Mouse (Mus musculus) ES-Bruce4 (cell line): Measurements from ENCODE around the gene Trcg1. TPM values are rescaled to one million over a fixed set of nuclear protein-coding genes. Genes with fewer than 3 reads are reported as not detected.

Experiments used
- H3K27ac ChIP-seq: 2 replicates; pipeline ENCODE4 v1.5.1; 2012; ENCODE audit warnings: low read length, inconsistent platforms; ENCODE audit not compliant: insufficient read depth
- H3K27me3 ChIP-seq: 2 replicates; pipeline ENCODE4 v1.6.1; 2012; ENCODE audit warnings: mild to moderate bottlenecking, low read length, inconsistent platforms; ENCODE audit not compliant: control insufficient read depth, poor library complexity, insufficient read depth, severe bottlenecking
- H3K36me3 ChIP-seq: 2 replicates; pipeline ENCODE4 v1.6.1; 2012; ENCODE audit warnings: inconsistent platforms, mild to moderate bottlenecking, low read length, moderate library complexity; ENCODE audit not compliant: control insufficient read depth, poor library complexity, insufficient read depth, severe bottlenecking
- H3K4me1 ChIP-seq: one replicate; pipeline ENCODE4 v1.8.1; 2011; ENCODE audit warnings: low read length; ENCODE audit not compliant: control insufficient read depth, insufficient read depth
- H3K4me3 ChIP-seq: 2 replicates; pipeline ENCODE4 v1.5.1; 2011; ENCODE audit warnings: low read depth, mild to moderate bottlenecking, low read length
- H3K9ac ChIP-seq: 2 replicates; pipeline ENCODE4 v1.6.1; 2012; ENCODE audit warnings: low read depth, mild to moderate bottlenecking, inconsistent platforms; ENCODE audit not compliant: poor library complexity, severe bottlenecking
- H3K9me3 ChIP-seq: replicated peaks from 2 replicates; pipeline ENCODE4 v1.6.1; 2012; ENCODE audit warnings: mild to moderate bottlenecking, low read length, inconsistent platforms; ENCODE audit not compliant: control insufficient read depth, poor library complexity, insufficient read depth, severe bottlenecking
- CTCF ChIP-seq: IDR thresholded peaks from one replicate; pipeline ENCODE4 v1.8.1; 2011; ENCODE audit warnings: low read depth, low read length
- EP300 ChIP-seq: IDR thresholded peaks from 2 replicates; pipeline ENCODE4 v1.6.1; 2011; ENCODE audit warnings: low read depth, low read length; ENCODE audit not compliant: insufficient read depth
- POLR2A ChIP-seq: IDR thresholded peaks from one replicate; pipeline ENCODE4 v1.8.1; 2011; ENCODE audit warnings: low read length; ENCODE audit not compliant: insufficient read depth
- polyA plus RNA-seq: library from polyadenylated mRNA; stranded (reverse); fragments of >200 nt; gene quantifications from 2 replicates; pipeline ENCODE4 v1.2.4, GENCODE M21; 2011; ENCODE audit warnings: low read depth; ENCODE audit not compliant: missing spikeins, insufficient read depth, insufficient read length

Trcg1 gene
- polyA plus RNA-seq, 1 experiment = not detected

GRCm38 (mm10) chr9:57209316-57209715 is 27.0 kb upstream of the Trcg1 start:
- Histone ChIP-seq H3K27ac (no peak overlapping the region), H3K27me3 (no peaks in the 10 kb centered on the region), H3K4me1 (no peaks in the 10 kb centered on the region), H3K4me3 (no peak overlapping the region), H3K9ac (no peak overlapping the region), H3K9me3 (0 out of 2 replicates have a peak, but pooled peaks cover 3% of the 10 kb centered on the region), H3K36me3 (no peaks in the 10 kb centered on the region)
- TF ChIP-seq EP300 = no peak

- Histone ChIP-seq H3K27me3 (no peaks in the 10 kb centered on the region), H3K9me3 (no peaks in the 10 kb centered on the region), H3K4me3 (no peak overlapping the region), H3K36me3 (no peaks in the 10 kb centered on the region), H3K4me1 (no peaks in the 10 kb centered on the region), H3K9ac (no peak overlapping the region), H3K27ac (no peak overlapping the region)
- TF ChIP-seq POLR2A (no peak), CTCF (no peak), EP300 (no peak)
Observed at GRCm38 (mm10) chr9:57212448-57213222, 23.7 kb upstream of the Trcg1 start.

- Histone ChIP-seq H3K4me3 (no peak overlapping the region), H3K27ac (no peak overlapping the region), H3K27me3 (no peaks in the 10 kb centered on the region), H3K4me1 (no peaks in the 10 kb centered on the region), H3K9ac (no peak overlapping the region), H3K9me3 (no peaks in the 10 kb centered on the region), H3K36me3 (no peaks in the 10 kb centered on the region)
- TF ChIP-seq CTCF (no peak), EP300 (no peak), POLR2A (no peak)
Observed at GRCm38 (mm10) chr9:57214500-57214899, 21.9 kb upstream of the Trcg1 start.

GRCm38 (mm10) chr9:57217220-57217619 is 19.1 kb upstream of the Trcg1 start:
- Histone ChIP-seq H3K36me3 (no peaks in the 10 kb centered on the region), H3K27ac (no peak overlapping the region), H3K4me1 (no peaks in the 10 kb centered on the region), H3K9me3 (no peaks in the 10 kb centered on the region; the same call in 1 of the 2 replicates), H3K27me3 (no peaks in the 10 kb centered on the region), H3K4me3 (no peak overlapping the region), H3K9ac (no peak overlapping the region)
- no peak for TF ChIP-seq EP300
- no peak for TF ChIP-seq POLR2A
- no peak for TF ChIP-seq CTCF

- Histone ChIP-seq H3K36me3 (no peaks in the 10 kb centered on the region), H3K9me3 (no peaks in the 10 kb centered on the region; the same call in 1 of the 2 replicates), H3K27me3 (no peaks in the 10 kb centered on the region), H3K27ac (no peak overlapping the region), H3K4me1 (no peaks in the 10 kb centered on the region), H3K9ac (no peak overlapping the region), H3K4me3 (no peak overlapping the region)
- no peak for TF ChIP-seq CTCF
Observed at GRCm38 (mm10) chr9:57218776-57219175, 17.6 kb upstream of the Trcg1 start.

GRCm38 (mm10) chr9:57219511-57219910 is 16.8 kb upstream of the Trcg1 start:
- H3K27ac ChIP-seq = no peak overlapping the region
- no peak for TF ChIP-seq EP300
- TF ChIP-seq CTCF = no peak
- no peak for TF ChIP-seq POLR2A
- no peaks in the 10 kb centered on the region for H3K27me3 ChIP-seq
- H3K36me3 ChIP-seq = no peaks in the 10 kb centered on the region
- H3K4me3 ChIP-seq = no peak overlapping the region
- H3K9me3 ChIP-seq = no peaks in the 10 kb centered on the region; the same call in 1 of the 2 replicates
- H3K4me1 ChIP-seq = no peaks in the 10 kb centered on the region
- no peak overlapping the region for H3K9ac ChIP-seq
